Mouse (Mus musculus): ENCODE measurements around the gene Il27ra. TPM values are rescaled to one million over a fixed set of nuclear protein-coding genes. Genes with fewer than 3 reads are reported as not detected.
A peak's percentile ranks its signal among the peaks of the same experiment; 100 is the strongest.
"Not testable (repeated sequence)": the region's sequence is repeated elsewhere in the genome, so short reads cannot be mapped to it uniquely, and the experiment has no call there.

Gene Il27ra
- polyA plus RNA-seq, 1 experiment from 2014 or later = 0.56 TPM

- Histone ChIP-seq H3K4me2 (replicated peaks; ENCODE audit: low read depth, low read length) (no peak overlapping the region), H3K9me3 (ENCODE audit: low read length) (no peaks in the 10 kb centered on the region), H3K4me3 (ENCODE audit: low read depth, low read length) (no peak overlapping the region), H3K36me3 (ENCODE audit: insufficient read depth, low read length) (peaks cover 23% of the 10 kb centered on the region; the same call in 1 of the 2 replicates), H3K27me3 (replicated peaks; ENCODE audit: insufficient read depth, low read length) (no peaks in the 10 kb centered on the region), H3K4me1 (ENCODE audit: insufficient read depth, low read depth, low read length) (no peaks in the 10 kb centered on the region), H3K27ac (ENCODE audit: low read length) (no peak overlapping the region), H3K9ac (replicated peaks; ENCODE audit: low read depth) (no peak overlapping the region)
- 91% methylated on average over 2 of the region's 2 CpGs for WGBS
- ATAC-seq = no peak
- no peak for DNase-seq (ENCODE audit: low spot score)
- TF ChIP-seq CTCF (IDR thresholded peaks at IDR 0.05) = no peak
- TF ChIP-seq EP300 (IDR thresholded peaks at IDR 0.05) = no peak
These were observed 49.9 kb downstream of the Il27ra start for GRCm38 (mm10) chr8:83992488-83992887.

GRCm38 (mm10) chr8:83990170-83990569 is 52.2 kb downstream of the Il27ra start:
- H3K9ac ChIP-seq (replicated peaks; ENCODE audit: low read depth) = no peak overlapping the region
- ATAC-seq (no peak), DNase-seq (ENCODE audit: low spot score) (no peak)
- H3K4me1 ChIP-seq (ENCODE audit: insufficient read depth, low read depth, low read length) = no peaks in the 10 kb centered on the region
- no peaks in the 10 kb centered on the region for H3K27me3 ChIP-seq (replicated peaks; ENCODE audit: insufficient read depth, low read length)
- no peaks in the 10 kb centered on the region for H3K9me3 ChIP-seq (ENCODE audit: low read length)
- 93% methylated on average over 14 of the region's 14 CpGs for WGBS
- no peak overlapping the region for H3K4me3 ChIP-seq (ENCODE audit: low read depth, low read length)
- H3K27ac ChIP-seq (ENCODE audit: low read length) = no peak overlapping the region
- no peak overlapping the region for H3K4me2 ChIP-seq (replicated peaks; ENCODE audit: low read depth, low read length)
- no peak for TF ChIP-seq EP300 (IDR thresholded peaks at IDR 0.05)
- TF ChIP-seq CTCF (IDR thresholded peaks at IDR 0.05) = no peak
- H3K36me3 ChIP-seq (ENCODE audit: insufficient read depth, low read length) = peaks cover 25% of the 10 kb centered on the region; the same call in 1 of the 2 replicates

GRCm38 (mm10) chr8:83989243-83989642 is 53.1 kb downstream of the Il27ra start:
- no peaks in the 10 kb centered on the region for H3K4me1 ChIP-seq (ENCODE audit: insufficient read depth, low read depth, low read length)
- no peak overlapping the region for H3K27ac ChIP-seq (ENCODE audit: low read length)
- H3K27me3 ChIP-seq (replicated peaks; ENCODE audit: insufficient read depth, low read length) = no peaks in the 10 kb centered on the region
- ATAC-seq = no peak
- no peak for DNase-seq (ENCODE audit: low spot score)
- H3K4me3 ChIP-seq (ENCODE audit: low read depth, low read length) = no peak overlapping the region
- 83% methylated on average over 7 of the region's 7 CpGs for WGBS
- H3K9me3 ChIP-seq (ENCODE audit: low read length) = no peaks in the 10 kb centered on the region
- no peak for TF ChIP-seq EP300 (IDR thresholded peaks at IDR 0.05)
- no peak for TF ChIP-seq CTCF (IDR thresholded peaks at IDR 0.05)
- H3K36me3 ChIP-seq (ENCODE audit: insufficient read depth, low read length) = peaks cover 25% of the 10 kb centered on the region; the same call in 1 of the 2 replicates
- H3K9ac ChIP-seq (replicated peaks; ENCODE audit: low read depth) = no peak overlapping the region
- no peak overlapping the region for H3K4me2 ChIP-seq (replicated peaks; ENCODE audit: low read depth, low read length)

- TF ChIP-seq CTCF (IDR thresholded peaks at IDR 0.05) = peak; percentile 36
- not testable (repeated sequence) for H3K9me3 ChIP-seq (ENCODE audit: low read length); H3K27me3 ChIP-seq (replicated peaks; ENCODE audit: insufficient read depth, low read length); H3K4me3 ChIP-seq (ENCODE audit: low read depth, low read length); H3K27ac ChIP-seq (ENCODE audit: low read length); ATAC-seq; DNase-seq (ENCODE audit: low spot score); H3K4me2 ChIP-seq (replicated peaks; ENCODE audit: low read depth, low read length); H3K9ac ChIP-seq (replicated peaks; ENCODE audit: low read depth); H3K4me1 ChIP-seq (ENCODE audit: insufficient read depth, low read depth, low read length)
- 100% methylated on average over 2 of the region's 2 CpGs for WGBS
- H3K36me3 ChIP-seq (ENCODE audit: insufficient read depth, low read length) = peaks cover 22% of the 10 kb centered on the region
These were observed 59.2 kb downstream of the Il27ra start for GRCm38 (mm10) chr8:83983222-83983621.

GRCm38 (mm10) chr8:83982449-83982848 is 59.9 kb downstream of the Il27ra start:
- ATAC-seq (no peak), DNase-seq (ENCODE audit: low spot score) (no peak)
- Histone ChIP-seq H3K9me3 (ENCODE audit: low read length) (no peaks in the 10 kb centered on the region), H3K4me3 (ENCODE audit: low read depth, low read length) (no peak overlapping the region), H3K36me3 (ENCODE audit: insufficient read depth, low read length) (peaks cover 14% of the 10 kb centered on the region), H3K9ac (replicated peaks; ENCODE audit: low read depth) (no peak overlapping the region), H3K27ac (ENCODE audit: low read length) (no peak overlapping the region), H3K4me2 (replicated peaks; ENCODE audit: low read depth, low read length) (no peak overlapping the region), H3K27me3 (replicated peaks; ENCODE audit: insufficient read depth, low read length) (no peaks in the 10 kb centered on the region), H3K4me1 (ENCODE audit: insufficient read depth, low read depth, low read length) (peaks cover 3% of the 10 kb centered on the region; the same call in 1 of the 2 replicates)
- no peak for TF ChIP-seq CTCF (IDR thresholded peaks at IDR 0.05)
- no peak for TF ChIP-seq EP300 (IDR thresholded peaks at IDR 0.05)
- WGBS = 80% methylated on average over 4 of the region's 4 CpGs

- H3K4me1 ChIP-seq (ENCODE audit: insufficient read depth, low read depth, low read length) = peaks cover 9% of the 10 kb centered on the region; the same call in 1 of the 2 replicates
- H3K27ac ChIP-seq (ENCODE audit: low read length) = no peak overlapping the region
- ATAC-seq = no peak
- no peak overlapping the region for H3K4me3 ChIP-seq (ENCODE audit: low read depth, low read length)
- peaks cover 13% of the 10 kb centered on the region for H3K36me3 ChIP-seq (ENCODE audit: insufficient read depth, low read length)
- H3K27me3 ChIP-seq (replicated peaks; ENCODE audit: insufficient read depth, low read length) = no peaks in the 10 kb centered on the region
- 95% methylated on average over 7 of the region's 7 CpGs for WGBS
- no peak for DNase-seq (ENCODE audit: low spot score)
- TF ChIP-seq EP300 (IDR thresholded peaks at IDR 0.05) (no peak), CTCF (IDR thresholded peaks at IDR 0.05) (no peak)
- no peak overlapping the region for H3K9ac ChIP-seq (replicated peaks; ENCODE audit: low read depth)
- H3K9me3 ChIP-seq (ENCODE audit: low read length) = no peaks in the 10 kb centered on the region
- H3K4me2 ChIP-seq (replicated peaks; ENCODE audit: low read depth, low read length) = no peak overlapping the region
These were observed 60.9 kb downstream of the Il27ra start for GRCm38 (mm10) chr8:83981533-83981932.

GRCm38 (mm10) chr8:83980845-83981244 is 61.5 kb downstream of the Il27ra start:
- WGBS = 68% methylated on average over 8 of the region's 8 CpGs
- Histone ChIP-seq H3K4me2 (replicated peaks; ENCODE audit: low read depth, low read length) (no peak overlapping the region), H3K4me1 (ENCODE audit: insufficient read depth, low read depth, low read length) (peaks cover 9% of the 10 kb centered on the region; the same call in 1 of the 2 replicates), H3K36me3 (ENCODE audit: insufficient read depth, low read length) (peaks cover 13% of the 10 kb centered on the region), H3K27me3 (replicated peaks; ENCODE audit: insufficient read depth, low read length) (no peaks in the 10 kb centered on the region), H3K27ac (ENCODE audit: low read length) (no peak overlapping the region), H3K9me3 (ENCODE audit: low read length) (no peaks in the 10 kb centered on the region), H3K4me3 (ENCODE audit: low read depth, low read length) (no peak overlapping the region), H3K9ac (replicated peaks; ENCODE audit: low read depth) (no peak overlapping the region)
- ATAC-seq (no peak), DNase-seq (ENCODE audit: low spot score) (no peak)
- TF ChIP-seq EP300 (IDR thresholded peaks at IDR 0.05) (no peak), CTCF (IDR thresholded peaks at IDR 0.05) (peak; percentile 20)

MicroRNAs encoded within 50 kb of the gene (microRNA counts, 519-probe panel; counts per million panel counts)
- microRNA mmu-miR-1199 (not detected), microRNA mmu-miR-709 (not detected)

Small RNA genes within 50 kb of the gene (microRNA-seq; reads per million reads assigned to microRNA genes)
- 2.4 reads per million, percentile 2 among the genes with 10 or more reads in this experiment for gene Mir1199
- not detected for gene Mir709
- gene Mir8111 = 2.7 reads per million, percentile 5 among the genes with 10 or more reads in this experiment

Other genes starting within 250 kb of the Il27ra start
- gene Adgrl1, start 142.5 kb downstream of the Il27ra start, polyA plus RNA-seq (2015; fragmentation: Nextera tagmentation; extraction: Ambion mirVana) = 11.4 and 14.3 TPM in 2 replicates
- 0.12 and 0.36 TPM in 2 replicates for gene Gm10644, start 87.4 kb downstream of the Il27ra start, polyA plus RNA-seq (2015; fragmentation: Nextera tagmentation; extraction: Ambion mirVana)
- 7.1 and 8.0 TPM in 2 replicates for gene Asf1b, start 87.1 kb downstream of the Il27ra start, polyA plus RNA-seq (2015; fragmentation: Nextera tagmentation; extraction: Ambion mirVana)
- gene Prkaca, start 69.6 kb downstream of the Il27ra start, polyA plus RNA-seq (2015; fragmentation: Nextera tagmentation; extraction: Ambion mirVana) = 93.8 and 94.9 TPM in 2 replicates
- 5.3 and 5.6 TPM in 2 replicates for gene Samd1, start 44.9 kb downstream of the Il27ra start, polyA plus RNA-seq (2015; fragmentation: Nextera tagmentation; extraction: Ambion mirVana)
- 0.63 and 1.0 TPM in 2 replicates for gene 1700067K01Rik, start 41.1 kb downstream of the Il27ra start, polyA plus RNA-seq (2015; fragmentation: Nextera tagmentation; extraction: Ambion mirVana)
- gene 2210011C24Rik, start 30.4 kb downstream of the Il27ra start, polyA plus RNA-seq (2015; fragmentation: Nextera tagmentation; extraction: Ambion mirVana) = 51.0 and 70.4 TPM in 2 replicates
- gene Palm3, start 21.1 kb downstream of the Il27ra start, polyA plus RNA-seq (2015; fragmentation: Nextera tagmentation; extraction: Ambion mirVana) = 1.1 and 1.6 TPM in 2 replicates
- 0.26 TPM in 1 of 2 replicates, not detected in the other for gene Rln3, start 2.4 kb upstream of the Il27ra start, polyA plus RNA-seq (2015; fragmentation: Nextera tagmentation; extraction: Ambion mirVana)
- 1.2 and 1.3 TPM in 2 replicates for gene Gm10643, start 22.5 kb upstream of the Il27ra start, polyA plus RNA-seq (2015; fragmentation: Nextera tagmentation; extraction: Ambion mirVana)
- 4.5 and 5.2 TPM in 2 replicates for gene Rfx1, start 24.2 kb upstream of the Il27ra start, polyA plus RNA-seq (2015; fragmentation: Nextera tagmentation; extraction: Ambion mirVana)
- gene Dcaf15, start 62.2 kb upstream of the Il27ra start, polyA plus RNA-seq (2015; fragmentation: Nextera tagmentation; extraction: Ambion mirVana) = 5.1 TPM in 2 replicates
- gene Podnl1, start 83.4 kb upstream of the Il27ra start, polyA plus RNA-seq (2015; fragmentation: Nextera tagmentation; extraction: Ambion mirVana) = 0.17 and 0.19 TPM in 2 replicates
- 15.6 and 16.3 TPM in 2 replicates for gene Cc2d1a, start 105.3 kb upstream of the Il27ra start, polyA plus RNA-seq (2015; fragmentation: Nextera tagmentation; extraction: Ambion mirVana)
- 0.80 and 1.0 TPM in 2 replicates for gene 4930432K21Rik, start 105.4 kb upstream of the Il27ra start, polyA plus RNA-seq (2015; fragmentation: Nextera tagmentation; extraction: Ambion mirVana)
- gene Nanos3, start 142.6 kb upstream of the Il27ra start, polyA plus RNA-seq (2015; fragmentation: Nextera tagmentation; extraction: Ambion mirVana) = 1.9 and 3.2 TPM in 2 replicates
- 7.8 and 8.4 TPM in 2 replicates for gene Zswim4, start 194.5 kb upstream of the Il27ra start, polyA plus RNA-seq (2015; fragmentation: Nextera tagmentation; extraction: Ambion mirVana)
- 302 and 339 TPM in 2 replicates for gene D8Ertd738e, start 207.1 kb upstream of the Il27ra start, polyA plus RNA-seq (2015; fragmentation: Nextera tagmentation; extraction: Ambion mirVana)
- 47.4 and 56.8 TPM in 2 replicates for gene Mri1, start 214.7 kb upstream of the Il27ra start, polyA plus RNA-seq (2015; fragmentation: Nextera tagmentation; extraction: Ambion mirVana)
- gene Ccdc130, start 227.8 kb upstream of the Il27ra start, polyA plus RNA-seq (2015; fragmentation: Nextera tagmentation; extraction: Ambion mirVana) = 14.7 and 17.4 TPM in 2 replicates